Mouse (Mus musculus) liver, adult 2 months (tissue): ENCODE measurements around the gene Nhlrc3.

Experiments used
- CTCF ChIP-seq: fragments of 200-500 bp; IDR thresholded peaks from 2 replicates; pipeline ENCODE4 v1.5.1; 2011; ENCODE audit warnings: low read depth, low read length, control low read depth
- POLR2A ChIP-seq: fragments of 200-500 bp; IDR thresholded peaks from 2 replicates; pipeline ENCODE4 v1.6.1; 2011; ENCODE audit warnings: low read length, control low read depth; ENCODE audit not compliant: insufficient read depth; ENCODE audit errors: extremely low read depth

DNA sequence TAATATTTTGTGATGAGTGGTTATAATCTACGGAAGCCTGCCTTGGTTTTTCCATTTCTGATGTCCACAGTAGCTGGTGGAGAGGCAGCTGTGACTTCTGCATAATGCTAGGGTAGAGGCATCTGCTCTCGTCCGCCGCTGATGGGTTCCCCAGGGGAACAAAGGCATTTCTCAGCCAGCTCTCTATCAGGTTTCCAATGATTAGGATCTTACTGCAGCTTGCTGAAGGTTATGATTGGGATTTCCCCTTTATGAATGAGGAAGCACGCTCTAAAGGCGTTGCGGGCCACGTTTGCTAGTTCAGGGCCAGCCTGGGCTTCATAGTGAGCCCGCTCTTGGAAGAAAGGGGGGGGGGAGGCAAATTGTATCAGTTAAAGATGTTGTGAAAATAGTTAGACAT is 3.3 kb upstream of the Nhlrc3 start:
- TF ChIP-seq CTCF (no peak), POLR2A (no peak)
